ENCODE assay signal across 20 mouse cellular contexts in genomic region chr7:123566264-123566663, GRCm38 (mm10).
DNase-seq lines count a peak whose midpoint lies in the region; ATAC-seq and TF ChIP-seq lines count a peak whose summit lies in the region.
"Had no signal": no experiment of that assay in that cellular context is flagged by ENCODE, and none has a peak within 500 bp of the region (broad histone marks: within the 10 kb centered on the region; RNA-seq: fewer than 3 reads in every experiment).

No protein-coding gene starts in this region.

- H3K4me2 ChIP-seq in kidney, postnatal 0 days (ENCODE audit: low read length), result no peak overlapping the region
- no peak overlapping the region for H3K4me2 ChIP-seq in midbrain, embryonic 14.5 days (ENCODE audit: low read length)
- H3K4me2 ChIP-seq: embryonic facial prominence, embryonic 13.5 days; heart, embryonic 15.5 days; hindbrain, embryonic 15.5 days; kidney, embryonic 15.5 days; liver, embryonic 13.5 days; neural tube, embryonic 15.5 days had no signal

- no peak for ATAC-seq in kidney, postnatal 0 days (replicated peaks; ENCODE audit: low FRiP score, low read depth)
- ATAC-seq in midbrain, embryonic 14.5 days (ENCODE audit: low FRiP score, low TSS enrichment), result no peak
- ATAC-seq: forebrain, embryonic 14.5 days had no signal

- no peaks in the 10 kb centered on the region for H3K9me3 ChIP-seq in kidney, postnatal 0 days (replicated peaks; ENCODE audit: low read length)
- H3K9me3 ChIP-seq in midbrain, embryonic 14.5 days (ENCODE audit: control insufficient read depth, low read length), result no peaks in the 10 kb centered on the region
- H3K9me3 ChIP-seq: embryonic facial prominence, embryonic 13.5 days; heart, embryonic 15.5 days; hindbrain, embryonic 15.5 days; kidney, embryonic 15.5 days; liver, embryonic 13.5 days; neural tube, embryonic 15.5 days had no signal

- DNase-seq in adrenal gland, postnatal 14 days, result peak; percentile 7
- no peak for DNase-seq in adrenal gland, adult 2 months
- DNase-seq in kidney, postnatal 0 days (ENCODE audit: low spot score), result no peak
- DNase-seq in kidney, postnatal 14 days, result no peak
- peak; percentile 28 for DNase-seq in thymus, postnatal 4 days
- no peak for DNase-seq in thymus, postnatal 25 days
- no peak for DNase-seq in midbrain, embryonic 14.5 days
- DNase-seq in cerebellum, adult 8-10 months, result no peak
- DNase-seq: adrenal gland, postnatal 25 days; cerebellum, adult 18-20 months; gastrocnemius, postnatal 25 days; liver, embryonic 13.5 days; thymus, adult 18-20 months had no signal

- no peak overlapping the region for H3K27ac ChIP-seq in kidney, postnatal 0 days
- H3K27ac ChIP-seq in midbrain, embryonic 14.5 days (replicated peaks; ENCODE audit: low read depth, low read length), result no peak overlapping the region
- H3K27ac ChIP-seq: embryonic facial prominence, embryonic 13.5 days; heart, embryonic 15.5 days; hindbrain, embryonic 15.5 days; kidney, embryonic 15.5 days; liver, embryonic 13.5 days; neural tube, embryonic 15.5 days had no signal

- no peak overlapping the region for H3K9ac ChIP-seq in kidney, postnatal 0 days (ENCODE audit: low read depth, low read length)
- H3K9ac ChIP-seq in midbrain, embryonic 14.5 days (replicated peaks; ENCODE audit: low read length), result no peak overlapping the region
- H3K9ac ChIP-seq: embryonic facial prominence, embryonic 13.5 days; heart, embryonic 15.5 days; hindbrain, embryonic 15.5 days; kidney, embryonic 15.5 days; liver, embryonic 13.5 days; neural tube, embryonic 15.5 days had no signal

- 39% methylated on average over 1 of the region's 1 CpGs for WGBS in kidney, postnatal 0 days
- 52% methylated on average over 1 of the region's 1 CpGs for WGBS in midbrain, embryonic 14.5 days

- no peak overlapping the region for H3K4me3 ChIP-seq in kidney, postnatal 0 days (replicated peaks; ENCODE audit: low read depth, low read length)
- H3K4me3 ChIP-seq in midbrain, embryonic 14.5 days (replicated peaks; ENCODE audit: low read depth, low read length), result no peak overlapping the region
- H3K4me3 ChIP-seq: embryonic facial prominence, embryonic 13.5 days; heart, embryonic 15.5 days; hindbrain, embryonic 15.5 days; kidney, embryonic 15.5 days; liver, embryonic 13.5 days; megakaryocyte, embryonic 14.5 days; neural tube, embryonic 15.5 days had no signal

- H3K36me3 ChIP-seq in kidney, postnatal 0 days (ENCODE audit: insufficient read depth, low read length), result no peaks in the 10 kb centered on the region
- no peaks in the 10 kb centered on the region for H3K36me3 ChIP-seq in midbrain, embryonic 14.5 days (ENCODE audit: control insufficient read depth, insufficient read depth, low read length)
- H3K36me3 ChIP-seq: embryonic facial prominence, embryonic 13.5 days; heart, embryonic 15.5 days; hindbrain, embryonic 15.5 days; kidney, embryonic 15.5 days; liver, embryonic 13.5 days; neural tube, embryonic 15.5 days had no signal

- no peaks in the 10 kb centered on the region for H3K4me1 ChIP-seq in kidney, postnatal 0 days (replicated peaks; ENCODE audit: insufficient read depth, low read length)
- H3K4me1 ChIP-seq in midbrain, embryonic 14.5 days (ENCODE audit: control insufficient read depth, insufficient read depth, low read length), result no peaks in the 10 kb centered on the region
- H3K4me1 ChIP-seq: heart, embryonic 15.5 days; hindbrain, embryonic 15.5 days; kidney, embryonic 15.5 days; liver, embryonic 13.5 days; megakaryocyte, embryonic 14.5 days; neural tube, embryonic 15.5 days had no signal

- TF ChIP-seq CTCF in kidney, postnatal 0 days (IDR thresholded peaks at IDR 0.05; ENCODE audit: low read depth), result peak; percentile 26; the same call in 1 of the 2 replicates

- H3K27me3 ChIP-seq in kidney, postnatal 0 days (ENCODE audit: insufficient read depth, low read length), result no peaks in the 10 kb centered on the region
- H3K27me3 ChIP-seq in midbrain, embryonic 14.5 days (ENCODE audit: control insufficient read depth, insufficient read depth, low read length), result no peaks in the 10 kb centered on the region
- H3K27me3 ChIP-seq: embryonic facial prominence, embryonic 13.5 days; heart, embryonic 15.5 days; hindbrain, embryonic 15.5 days; kidney, embryonic 15.5 days; liver, embryonic 13.5 days; megakaryocyte, embryonic 14.5 days; neural tube, embryonic 15.5 days had no signal

Comparison
In these comparisons a context has a peak if more than half of its experiments do, and no peak if none do; other contexts are left out.
1. DNase-seq: peak in adrenal gland, postnatal 14 days (single experiment) and thymus, postnatal 4 days (single experiment); none in adrenal gland, adult 2 months (single experiment), kidney, postnatal 0 days (single experiment), kidney, postnatal 14 days (single experiment), thymus, postnatal 25 days (single experiment), midbrain, embryonic 14.5 days (single experiment) and cerebellum, adult 8-10 months (single experiment).